Mouse (Mus musculus) limb, embryonic 14.5 days (tissue): ENCODE results near the gene Abhd17a. TPM values are rescaled to one million over a fixed set of nuclear protein-coding genes. Genes with fewer than 3 reads are reported as not detected.

ENCODE experiments used
- ATAC-seq: fragments of 200-750 bp; cut with Nextera tagmentation; 2 replicates; pipeline ENCODE4 v1.8.0; 2017; ENCODE audit warnings: low read depth, moderate number of reproducible peaks, moderate TSS enrichment; ENCODE audit not compliant: low FRiP score
- DNase-seq: peaks from one replicate; pipeline ENCODE4 v3.0.0-alpha.2; 2015; ENCODE audit warnings: low spot score
- H3K27ac ChIP-seq: fragments of 300-500 bp; sonication (generic); replicated peaks from 2 replicates; pipeline ENCODE4 v1.5.1; 2014; ENCODE audit warnings: low read depth, mild to moderate bottlenecking, low read length, moderate library complexity, mixed read lengths
- H3K27me3 ChIP-seq: fragments of 300-500 bp; sonication (generic); 2 replicates; pipeline ENCODE4 v1.6.1; 2014; ENCODE audit warnings: low read length, mixed read lengths; ENCODE audit not compliant: control insufficient read depth, insufficient read depth
- H3K36me3 ChIP-seq: fragments of 300-500 bp; sonication (generic); 2 replicates; pipeline ENCODE4 v1.6.1; 2014; ENCODE audit warnings: mild to moderate bottlenecking, low read length, moderate library complexity, mixed read lengths; ENCODE audit not compliant: control insufficient read depth, insufficient read depth
- H3K4me1 ChIP-seq: fragments of 300-500 bp; sonication (generic); 2 replicates; pipeline ENCODE4 v1.6.1; 2014; ENCODE audit warnings: antibody characterized with exemption, low read length, mixed read lengths; ENCODE audit not compliant: control insufficient read depth, insufficient read depth
- H3K4me2 ChIP-seq: fragments of 300-500 bp; sonication (generic); replicated peaks from 2 replicates; pipeline ENCODE4 v1.6.1; 2014; ENCODE audit warnings: low read depth, mild to moderate bottlenecking, low read length, moderate library complexity; ENCODE audit not compliant: severe bottlenecking
- H3K4me3 ChIP-seq: fragments of 300-500 bp; sonication (generic); replicated peaks from 2 replicates; pipeline ENCODE4 v1.5.1; 2014; ENCODE audit warnings: low read length
- H3K9ac ChIP-seq: fragments of 300-500 bp; sonication (generic); 2 replicates; pipeline ENCODE4 v1.6.1; 2014; ENCODE audit warnings: mild to moderate bottlenecking, low read depth, low read length, moderate library complexity; ENCODE audit not compliant: severe bottlenecking
- H3K9me3 ChIP-seq: fragments of 300-500 bp; sonication (generic); 2 replicates; pipeline ENCODE4 v1.6.1; 2016; ENCODE audit warnings: low read length; ENCODE audit not compliant: control insufficient read depth
- POLR2A ChIP-seq: fragments of 200-500 bp; IDR thresholded peaks from 2 replicates; pipeline ENCODE4 v1.8.0; 2012; ENCODE audit warnings: inconsistent platforms, mild to moderate bottlenecking, moderate library complexity, borderline replicate concordance; ENCODE audit not compliant: insufficient read depth, insufficient read length; ENCODE audit errors: extremely low read depth
- WGBS: fragments of 180-500 bp; shearing (Covaris S2); extraction: QIAGEN DNeasy Blood & Tissue Kit; methylation state at CpG from one replicate; pipeline ENCODE4 v1.1.7; 2014; 5-methylcytosine and 5-hydroxymethylcytosine counted together
- polyA plus RNA-seq, 2 experiments: library from polyadenylated mRNA; depleted of rRNA in 1 of 2; stranded (reverse) in 1 of 2; unstranded in 1 of 2; fragments of >200 nt; fragmentation: Nextera tagmentation in 1 of 2; extraction: Ambion mirVana in 1 of 2; gene quantifications; 2 replicates each; pipeline versions ENCODE4 v1.2.1 to v1.2.3; 2012 to 2014

Gene Abhd17a
- polyA plus RNA-seq, 2 experiments: 116 to 129 TPM

DNA sequence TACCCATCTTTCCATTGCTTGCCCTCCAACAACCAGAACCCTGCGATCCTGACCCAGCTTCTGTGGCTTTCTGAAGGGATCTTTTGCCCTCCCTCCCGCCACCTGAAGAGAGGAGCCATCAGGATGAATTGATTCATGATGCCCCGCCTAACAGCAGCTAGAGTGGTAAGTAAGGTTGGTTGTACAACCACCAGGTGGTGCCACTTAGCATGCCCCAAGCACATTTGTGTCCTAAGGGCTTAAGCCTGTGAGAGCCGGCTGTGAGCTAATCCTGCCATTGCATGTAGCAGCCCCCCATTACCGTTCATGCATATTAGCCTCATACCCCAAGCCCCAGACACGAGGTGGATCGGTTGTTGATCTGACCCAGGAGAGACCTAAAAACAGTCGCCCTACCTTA lies 11.2 kb downstream of the Abhd17a start:
- no peak for TF ChIP-seq POLR2A
- H3K9me3 ChIP-seq: no peaks in the 10 kb centered on the region
- ATAC-seq (no peak), DNase-seq (peak; percentile 66)
- 15% methylated on average over 8 of the region's 8 CpGs for whole genome bisulfite sequencing
- H3K4me3 ChIP-seq: peak overlapping the region; percentile 86
- no peaks in the 10 kb centered on the region for H3K27me3 ChIP-seq
- peak overlapping the region; percentile 90 for H3K27ac ChIP-seq
- peak overlapping the region; percentile 91 for H3K4me2 ChIP-seq
- peaks cover 17% of the 10 kb centered on the region for H3K36me3 ChIP-seq
- H3K4me1 ChIP-seq: peaks cover 29% of the 10 kb centered on the region
- no peak overlapping the region for H3K9ac ChIP-seq

DNA sequence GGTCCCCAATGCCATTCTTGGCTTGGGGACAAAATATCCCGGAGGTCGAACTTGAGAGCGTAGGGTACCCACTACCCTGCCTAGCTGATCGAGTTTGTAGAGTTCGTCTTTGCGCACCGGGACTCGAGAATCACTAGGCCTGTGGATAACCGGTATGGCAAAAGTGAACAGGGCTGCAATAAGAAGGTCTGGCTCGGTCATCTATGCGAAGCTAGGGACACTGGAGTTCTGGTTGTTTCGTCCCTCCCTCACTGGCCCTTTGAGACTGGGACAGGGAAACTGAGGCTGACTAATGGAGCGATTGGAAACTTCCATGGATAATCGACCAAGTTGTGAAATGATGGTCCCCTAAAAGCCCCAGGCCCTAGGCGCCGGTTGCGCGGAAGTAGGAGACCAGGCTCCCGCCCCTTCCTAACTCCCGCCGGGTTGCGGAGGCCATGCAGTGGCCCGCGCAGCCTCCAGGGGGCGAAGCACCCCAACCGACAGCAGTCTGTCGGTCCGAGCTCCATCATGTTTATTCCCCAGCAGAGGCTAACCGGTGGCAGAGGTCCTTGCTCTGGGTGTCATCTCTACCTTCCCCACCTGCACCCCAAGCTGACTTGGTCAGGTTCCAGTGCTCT lies 11.9 kb downstream of the Abhd17a start:
- Histone ChIP-seq H3K27me3 (no peaks in the 10 kb centered on the region), H3K27ac (peak overlapping the region; percentile 90), H3K36me3 (peaks cover 11% of the 10 kb centered on the region), H3K4me3 (peak overlapping the region; percentile 86), H3K4me1 (peaks cover 31% of the 10 kb centered on the region), H3K4me2 (peak overlapping the region; percentile 91), H3K9me3 (no peaks in the 10 kb centered on the region), H3K9ac (peak overlapping the region; percentile 34)
- DNase-seq (peak; percentile 75), ATAC-seq (peak; percentile 35; the same call in 1 of the 2 replicates)
- TF ChIP-seq POLR2A: 0 out of 2 replicates have a peak, but pooled peaks have one; percentile 25
- 2% methylated on average over 29 of the region's 29 CpGs for WGBS

DNA sequence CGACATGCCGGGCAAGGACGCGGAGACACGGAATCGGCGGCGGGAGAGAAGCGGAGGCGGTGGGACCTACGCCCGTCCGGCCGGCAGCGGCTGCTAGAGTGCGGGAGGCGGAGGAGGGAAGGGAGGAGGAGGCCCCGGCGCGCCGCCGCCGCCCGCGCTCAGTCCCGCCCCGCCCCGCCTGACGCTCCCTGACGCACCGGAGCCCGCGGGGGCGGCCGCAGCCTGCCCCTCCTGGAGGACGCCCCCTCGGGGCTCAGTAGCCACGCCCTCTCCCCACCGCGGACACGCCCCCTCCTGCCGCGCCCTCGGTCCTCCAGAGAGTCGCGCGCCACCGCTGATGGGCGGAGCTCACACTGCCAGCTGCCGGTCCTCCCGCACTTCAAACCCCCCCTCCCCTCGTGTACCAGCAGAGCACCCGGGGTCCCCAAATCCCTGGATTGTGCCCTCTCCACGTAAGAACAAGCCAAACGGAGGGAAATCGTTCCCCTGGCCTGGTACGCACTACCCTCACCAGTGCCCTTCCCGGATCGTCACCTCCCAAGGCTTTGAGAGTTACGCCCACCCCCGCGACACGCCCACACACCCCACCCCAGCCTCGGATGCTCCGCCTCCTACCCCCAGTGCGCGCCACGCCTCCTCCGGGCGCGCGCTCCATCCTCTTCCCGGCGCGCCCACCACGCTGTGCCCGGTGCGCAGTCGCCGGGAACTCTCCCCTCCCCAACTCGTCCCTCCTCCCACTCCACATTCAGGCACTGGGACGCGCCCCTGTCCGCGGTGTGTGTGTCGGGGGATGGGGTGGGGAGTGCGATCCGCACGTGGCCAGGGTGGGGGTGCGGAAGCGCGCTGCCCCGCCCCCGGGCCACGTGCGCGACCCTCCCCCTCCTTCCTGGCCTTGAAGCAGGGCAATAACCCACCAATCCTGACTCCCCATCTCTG lies 12.7 kb downstream of the Abhd17a start, which contains the start of gene Klf16:
Klf16 (minus strand) TSS at position 127 of the 936 bp plus-strand sequence.
- Histone ChIP-seq H3K4me3 (peak within 1 kb of the TSS; percentile 86), H3K4me2 (peak within 1 kb of the TSS; percentile 91), H3K4me1 (peaks cover 31% of the 10 kb centered on the region), H3K27me3 (no peaks in the 10 kb centered on the region), H3K9me3 (no peaks in the 10 kb centered on the region), H3K27ac (peak within 1 kb of the TSS; percentile 90), H3K36me3 (peaks cover 6% of the 10 kb centered on the region; the same call in 1 of the 2 replicates), H3K9ac (peak within 1 kb of the TSS; percentile 76)
- TF ChIP-seq POLR2A: no peak
- peak; percentile 86 for ATAC-seq
- WGBS: 2% methylated on average over 33 of the region's 97 CpGs
- peak; percentile 96 for DNase-seq

DNA sequence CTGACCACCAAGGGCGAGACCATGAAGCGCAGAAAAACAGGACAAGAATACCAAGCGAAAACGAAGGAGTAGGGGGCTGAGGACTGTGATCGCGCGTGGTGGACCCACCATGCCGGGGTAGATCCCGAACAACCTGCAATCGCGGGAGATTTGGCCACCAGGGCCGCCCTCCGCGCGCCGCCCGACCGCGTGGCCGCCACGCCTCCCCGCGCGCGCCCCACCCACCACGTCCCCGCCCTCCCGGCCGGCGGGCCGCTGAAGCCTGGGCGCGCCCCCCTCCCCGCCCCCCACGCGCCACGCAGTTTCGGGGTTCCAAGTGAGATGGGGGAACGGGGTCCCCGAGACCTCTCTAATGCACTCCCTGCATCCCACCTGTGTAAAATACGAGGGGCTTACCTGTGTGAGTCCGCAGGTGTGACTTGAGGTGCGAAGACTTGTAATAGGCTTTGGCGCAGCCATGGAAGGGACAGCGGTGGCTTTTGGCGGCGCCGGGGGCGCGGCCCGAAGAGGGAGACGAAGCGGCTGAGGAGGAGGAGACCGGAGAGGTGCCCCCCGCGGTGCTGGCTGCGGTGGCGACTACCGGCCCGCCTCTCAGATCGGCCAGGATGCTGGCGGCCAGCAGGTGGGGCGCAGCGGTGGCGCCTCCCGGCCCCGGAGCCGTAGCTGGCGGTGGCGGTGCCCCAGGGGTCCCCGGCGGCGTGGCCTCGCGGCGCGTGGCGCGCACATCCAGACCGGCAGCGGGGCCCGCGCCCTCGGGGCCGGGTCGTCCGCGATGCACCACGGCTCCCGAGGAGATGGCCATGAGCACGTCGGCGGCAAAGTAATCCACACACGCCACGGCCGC lies 13.6 kb downstream of the Abhd17a start:
- WGBS: 1% methylated on average over 65 of the region's 96 CpGs
- DNase-seq (peak; percentile 52), ATAC-seq (peak; percentile 13)
- no peak for TF ChIP-seq POLR2A
- H3K4me1 ChIP-seq: peaks cover 38% of the 10 kb centered on the region
- peak overlapping the region; percentile 86 for H3K4me3 ChIP-seq
- H3K9ac ChIP-seq: peak overlapping the region; percentile 76
- H3K36me3 ChIP-seq: peaks cover 4% of the 10 kb centered on the region; the same call in 1 of the 2 replicates
- peak overlapping the region; percentile 83 for H3K27ac ChIP-seq
- no peaks in the 10 kb centered on the region for H3K27me3 ChIP-seq
- H3K4me2 ChIP-seq: peak overlapping the region; percentile 91
- no peaks in the 10 kb centered on the region for H3K9me3 ChIP-seq
